Mouse (Mus musculus) c-Kit-positive CD71-positive TER-119-negative erythroid progenitor cells, embryonic 14.5 days (primary cell): ENCODE data around the gene Mettl8.

Experiments
- DNase-seq: peaks from one replicate; pipeline ENCODE4 v3.0.0-alpha.2; 2013; ENCODE audit warnings: low read depth

Gene Mettl8

DNA sequence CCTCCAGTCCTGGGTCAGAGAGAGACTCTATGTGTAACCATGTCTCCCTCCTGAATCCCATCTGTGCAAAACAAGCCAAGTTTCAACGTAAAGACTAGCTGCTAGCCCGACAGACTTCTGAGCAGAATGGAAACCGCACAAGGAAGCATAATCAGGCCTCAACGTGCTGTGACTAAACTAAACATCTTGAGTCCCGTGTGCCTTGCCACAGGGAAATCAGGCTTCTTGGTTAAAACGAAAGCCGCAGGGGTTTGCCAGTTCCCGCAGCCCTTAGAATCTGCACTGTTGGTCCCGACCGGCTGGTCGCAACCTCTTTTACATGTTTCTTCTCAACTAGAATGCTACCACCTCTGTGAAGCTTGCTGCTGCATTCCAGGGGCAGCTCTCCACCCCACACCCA lies 125.7 kb downstream of the Mettl8 start:
- no peak for DNase-seq

DNA sequence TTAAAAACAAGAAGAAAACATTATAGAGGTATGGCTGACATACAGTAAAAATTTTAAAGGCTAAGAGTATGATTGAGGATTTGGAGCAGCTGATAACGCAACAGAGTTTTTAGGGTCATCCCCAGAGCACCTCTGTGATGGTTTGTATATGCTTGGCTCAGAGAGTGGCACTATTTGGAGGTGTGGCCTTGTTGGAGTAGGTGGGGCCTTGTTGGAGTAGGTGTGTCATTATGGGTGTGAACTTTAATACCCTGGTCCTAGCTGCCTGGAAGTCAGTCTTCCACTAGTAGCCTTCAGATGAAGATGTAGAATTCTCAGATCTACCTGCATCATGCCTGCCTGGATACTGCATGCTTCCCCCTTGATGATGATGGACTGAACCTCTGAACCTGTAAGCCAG lies 131.3 kb downstream of the Mettl8 start:
- DNase-seq: no peak

DNA sequence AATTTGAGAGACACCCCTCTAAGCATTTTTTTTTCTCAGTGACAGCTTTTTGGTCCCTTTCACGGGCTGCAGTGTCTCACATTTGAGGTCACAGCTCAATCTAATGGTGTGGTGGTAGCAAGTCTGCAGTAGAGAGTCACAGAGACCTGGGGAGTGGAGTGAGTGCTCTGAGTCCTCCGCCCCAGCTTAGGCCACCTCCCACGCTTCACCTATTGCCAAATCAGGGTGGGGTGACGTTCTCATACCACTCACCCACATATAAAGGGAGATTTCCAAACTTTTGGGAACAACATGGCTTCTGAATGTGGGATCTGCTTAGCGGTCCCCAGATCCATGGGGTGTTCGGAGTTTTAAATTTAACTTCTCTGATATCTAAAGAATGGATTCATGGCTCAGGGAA lies 132.6 kb downstream of the Mettl8 start:
- DNase-seq: no peak

DNA sequence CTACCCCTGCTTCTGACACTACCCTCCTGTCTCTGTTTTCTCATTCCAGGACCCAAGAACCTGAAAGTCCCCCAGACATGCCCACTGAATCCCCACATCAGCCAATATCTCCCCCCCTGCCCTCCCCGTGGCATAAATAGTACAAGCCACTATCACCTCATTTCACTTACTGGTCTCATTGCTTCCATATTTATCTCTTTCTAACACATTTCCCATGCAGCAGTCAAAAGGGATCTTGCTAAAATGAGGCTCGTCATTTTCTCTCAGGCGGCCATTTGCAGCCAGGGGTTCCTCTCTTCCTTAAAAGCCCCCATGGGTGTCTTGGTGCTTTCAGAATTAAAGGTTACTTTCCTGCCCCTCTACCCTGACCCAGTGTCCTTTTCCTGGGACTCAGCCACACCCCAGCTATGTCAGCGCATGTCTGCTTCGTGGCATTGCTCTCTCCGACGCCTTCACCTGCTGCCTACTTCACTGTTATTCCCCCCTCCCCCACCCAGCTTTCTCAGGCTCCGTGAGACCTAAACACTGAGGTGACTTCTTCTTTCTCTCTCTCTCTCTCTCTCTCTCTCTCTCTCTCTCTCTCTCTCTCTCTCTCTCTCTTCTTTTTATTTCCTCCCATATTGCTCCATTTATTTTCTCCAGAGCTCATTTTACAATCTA lies 134.3 kb downstream of the Mettl8 start:
- DNase-seq: peak; percentile 54

DNA sequence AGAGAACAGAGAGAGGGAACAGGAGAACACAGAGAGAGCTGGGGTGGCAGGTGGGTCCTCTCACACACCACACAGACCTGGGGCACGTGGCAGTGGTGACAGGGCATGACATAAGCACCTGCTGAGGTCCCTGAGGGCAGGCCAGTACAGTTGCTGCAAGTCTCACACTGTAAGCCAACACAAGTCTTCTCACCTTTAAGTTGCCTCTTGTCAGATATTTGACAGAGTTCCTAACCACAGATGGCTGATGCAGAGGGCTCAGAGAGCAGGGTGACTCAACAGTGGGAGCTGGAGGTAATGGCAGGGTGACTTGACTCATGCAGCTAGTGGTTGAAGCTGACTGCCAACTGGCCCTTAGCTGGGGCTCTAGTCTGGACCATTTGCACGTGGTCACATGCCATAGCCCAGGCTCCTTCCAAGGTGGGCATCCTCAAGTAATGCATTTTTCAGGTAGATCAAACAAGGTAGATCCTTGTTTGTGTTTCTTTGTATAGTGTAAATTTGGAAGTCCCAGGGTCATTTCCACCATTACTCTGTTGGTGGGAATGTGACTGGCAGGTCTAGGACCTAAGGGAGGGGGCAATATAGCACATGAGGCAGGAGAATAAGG lies 135.4 kb downstream of the Mettl8 start:
- DNase-seq: no peak

DNA sequence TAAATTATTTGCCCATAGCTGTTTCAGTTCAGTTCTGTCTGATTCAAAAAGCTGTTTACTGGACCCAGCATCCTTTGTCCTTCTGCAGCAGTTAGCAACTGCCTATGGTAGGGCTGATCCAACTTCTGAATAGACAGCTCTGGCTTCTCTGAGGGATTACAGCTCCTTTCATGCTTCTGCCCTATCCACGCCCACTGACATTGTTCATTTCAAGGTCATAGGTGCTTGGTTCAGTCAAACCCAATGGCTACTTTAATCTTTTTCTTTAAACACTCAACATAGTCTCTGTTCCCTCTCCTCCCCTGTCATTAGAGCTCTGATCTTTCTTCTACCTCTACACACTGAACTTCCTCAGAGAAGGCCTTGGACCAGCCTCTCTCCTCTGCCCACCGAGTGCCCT lies 136.9 kb downstream of the Mettl8 start:
- DNase-seq: no peak
